Mouse (Mus musculus): Measurements from ENCODE around the gene Atpaf1.

Atpaf1 gene

DNA sequence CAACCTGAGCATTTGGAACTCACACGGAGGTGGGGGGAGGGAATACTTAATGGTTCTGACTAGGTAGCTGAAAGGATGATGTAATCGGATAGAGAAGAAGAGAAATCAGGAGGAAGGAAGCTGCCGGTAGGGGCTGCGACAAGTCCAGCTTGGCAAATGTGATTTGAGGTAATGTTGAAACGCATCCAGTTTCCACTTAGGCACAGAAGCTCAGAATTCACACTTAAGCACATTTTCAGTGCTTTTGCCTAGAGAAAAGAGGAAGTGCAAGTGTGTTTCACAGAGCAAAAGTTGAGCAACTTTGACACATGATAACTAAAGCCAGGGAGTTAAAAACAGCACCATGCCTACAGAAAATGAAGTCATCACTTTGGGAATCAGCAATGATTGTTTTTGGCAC is 62.8 kb downstream of the Atpaf1 start:
- no peak for DNase-seq (ENCODE audit: extremely low read depth, insufficient read length, low spot score)

DNA sequence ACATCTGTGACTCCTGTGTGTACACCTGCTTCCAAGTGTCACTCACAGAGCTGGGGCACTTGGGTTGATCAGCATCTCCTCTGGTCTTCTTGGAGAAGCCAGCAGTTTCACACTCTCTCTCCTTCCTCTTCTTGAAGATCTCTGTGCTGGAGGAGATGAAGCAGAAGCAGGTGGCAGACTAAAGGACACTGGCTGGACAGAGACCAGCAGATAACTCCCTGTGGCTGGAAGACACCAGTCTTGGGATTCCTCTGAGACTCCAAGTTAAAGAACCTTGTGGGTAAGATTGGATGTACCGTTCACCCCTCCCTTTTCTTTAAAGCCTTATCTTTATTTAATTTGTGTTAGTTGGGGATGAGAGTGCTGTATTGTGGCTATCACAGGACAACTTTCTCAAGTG is 63.5 kb downstream of the Atpaf1 start:
- no peak for DNase-seq (ENCODE audit: extremely low read depth, insufficient read length, low spot score)

DNA sequence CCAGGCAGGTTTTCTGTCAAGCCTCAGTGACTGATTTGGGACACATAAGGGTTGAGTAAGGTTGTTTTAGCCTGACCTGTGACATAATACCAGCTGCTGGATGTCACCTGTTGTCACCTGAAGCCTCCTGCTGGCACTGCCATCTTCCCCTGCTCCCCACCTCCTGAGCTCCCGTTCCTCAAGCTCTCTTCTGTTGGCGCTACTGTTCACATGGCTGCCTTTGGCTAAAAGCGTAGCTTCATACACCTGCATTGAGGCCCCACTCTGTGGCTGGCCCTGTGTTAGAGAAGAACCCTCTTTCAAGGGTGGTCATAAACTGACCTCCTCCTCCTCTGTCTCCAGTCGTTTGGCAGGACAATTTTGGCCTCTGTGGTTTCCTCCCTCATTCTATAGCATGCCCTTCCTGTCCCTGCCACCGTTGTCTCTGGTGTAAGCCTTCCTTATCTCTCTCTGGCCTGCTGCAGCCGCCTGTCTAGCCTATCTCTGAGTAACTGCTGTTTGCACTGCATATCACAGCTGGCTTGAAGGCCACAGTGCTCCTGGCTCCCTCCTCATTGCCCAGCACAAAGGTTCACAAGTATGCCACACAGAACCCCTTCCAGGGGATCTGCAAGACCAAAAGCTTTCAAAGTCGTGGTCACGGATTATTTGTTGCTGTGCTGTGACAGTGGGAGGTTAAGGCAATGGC is 64.5 kb downstream of the Atpaf1 start:
- DNase-seq (ENCODE audit: extremely low read depth, insufficient read length, low spot score) = no peak

DNA sequence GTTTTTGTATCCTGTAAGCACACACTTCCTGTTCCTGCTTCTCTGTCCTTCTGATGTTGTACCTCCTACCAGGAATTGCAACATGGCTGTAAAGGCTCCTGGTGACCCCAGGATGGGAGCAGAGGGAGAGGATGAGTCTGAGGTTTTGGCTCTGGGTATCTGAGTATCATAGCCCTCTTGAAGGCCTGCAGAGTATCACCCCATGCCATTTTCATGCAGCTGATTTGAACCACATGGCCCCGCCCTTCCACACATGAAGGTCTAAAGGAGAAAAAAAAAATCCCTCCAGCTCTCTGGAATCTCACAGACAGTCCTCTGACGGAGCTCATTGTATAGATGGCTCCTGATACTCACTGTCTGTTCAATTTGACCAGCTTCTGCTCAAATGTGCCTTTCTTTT is 65.5 kb downstream of the Atpaf1 start:
- no peak for DNase-seq (ENCODE audit: extremely low read depth, insufficient read length, low spot score)

DNA sequence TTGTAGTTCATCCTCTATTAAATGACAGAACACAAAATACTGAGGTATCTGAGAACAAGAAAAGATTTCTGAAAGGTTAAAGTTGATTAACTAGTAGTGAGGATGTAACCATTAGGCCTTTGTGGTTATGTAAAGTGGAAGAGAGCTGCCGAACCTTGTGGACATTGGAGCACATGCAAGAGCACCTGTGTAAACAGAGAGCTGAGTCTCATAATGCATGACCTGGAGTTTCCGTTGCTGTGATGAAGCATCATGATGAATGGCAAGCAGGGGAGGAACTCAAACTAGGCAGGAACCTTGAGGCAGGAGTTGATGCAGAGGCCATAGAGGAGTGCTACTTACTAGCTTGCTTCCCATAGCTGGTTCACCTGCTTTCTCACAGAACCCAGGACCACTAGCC is 66.0 kb downstream of the Atpaf1 start:
- DNase-seq (ENCODE audit: extremely low read depth, insufficient read length, low spot score) = no peak

DNA sequence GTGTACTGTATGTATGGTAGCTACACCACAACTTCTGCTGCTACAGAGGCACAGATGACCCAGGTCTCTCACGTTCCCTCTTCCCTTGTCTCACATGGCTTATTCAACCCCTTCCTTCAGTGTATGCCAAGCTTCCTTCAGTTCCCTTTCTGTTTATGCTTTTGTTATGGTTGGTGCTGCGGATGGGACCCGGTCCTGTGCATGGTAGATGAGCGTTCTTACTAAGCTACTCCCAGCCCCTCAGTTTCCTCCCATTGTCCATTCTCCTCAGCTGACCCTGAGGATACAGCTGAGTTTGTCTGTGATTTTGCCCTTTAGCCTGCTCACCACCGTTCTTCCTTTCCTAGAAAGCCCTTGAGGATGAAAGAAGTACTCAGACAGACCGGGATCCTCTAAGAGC is 67.0 kb downstream of the Atpaf1 start:
- no peak for DNase-seq (ENCODE audit: extremely low read depth, insufficient read length, low spot score)

DNA sequence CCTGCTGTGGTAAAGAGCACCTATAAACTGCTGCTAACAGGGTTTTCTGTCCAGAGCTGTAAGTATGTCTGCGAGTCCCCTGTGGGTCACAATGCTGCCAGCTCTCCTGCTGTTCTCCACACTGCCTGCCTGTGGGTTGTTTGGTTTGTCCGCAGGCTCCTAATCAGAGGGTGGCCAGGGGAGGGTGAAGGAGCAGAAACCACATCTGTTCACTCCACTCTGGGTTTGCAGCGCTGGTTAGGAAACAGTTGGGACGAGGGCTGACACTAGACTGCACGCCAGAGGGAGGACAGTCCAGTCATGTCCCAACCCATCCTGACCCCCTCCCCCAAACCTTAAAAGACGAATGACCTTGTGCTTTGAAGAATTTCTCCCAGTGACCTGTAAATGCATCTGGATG is 70.5 kb downstream of the Atpaf1 start:
- DNase-seq (ENCODE audit: extremely low read depth, insufficient read length, low spot score) = no peak

DNA sequence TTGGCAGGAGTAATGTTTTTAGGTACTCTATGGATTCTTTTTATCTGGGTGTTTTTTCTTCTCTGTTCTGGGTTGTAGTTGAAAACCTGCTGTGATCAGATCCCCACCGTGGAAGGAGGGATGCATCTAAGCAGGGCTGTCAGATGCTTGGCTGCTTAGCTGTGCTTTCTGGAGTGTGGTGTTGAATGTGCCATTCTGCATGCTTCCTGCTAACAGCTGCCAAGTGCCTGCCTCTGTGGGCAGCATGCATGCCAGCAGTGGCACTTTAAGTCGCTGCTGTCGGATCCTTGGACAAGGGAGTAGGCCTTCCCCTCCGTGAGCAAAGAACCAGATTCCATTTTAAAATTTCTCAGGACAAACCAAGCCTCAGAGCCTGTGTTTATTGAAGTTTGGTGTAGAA is 71.0 kb downstream of the Atpaf1 start:
- DNase-seq (ENCODE audit: extremely low read depth, insufficient read length, low spot score) = no peak

DNA sequence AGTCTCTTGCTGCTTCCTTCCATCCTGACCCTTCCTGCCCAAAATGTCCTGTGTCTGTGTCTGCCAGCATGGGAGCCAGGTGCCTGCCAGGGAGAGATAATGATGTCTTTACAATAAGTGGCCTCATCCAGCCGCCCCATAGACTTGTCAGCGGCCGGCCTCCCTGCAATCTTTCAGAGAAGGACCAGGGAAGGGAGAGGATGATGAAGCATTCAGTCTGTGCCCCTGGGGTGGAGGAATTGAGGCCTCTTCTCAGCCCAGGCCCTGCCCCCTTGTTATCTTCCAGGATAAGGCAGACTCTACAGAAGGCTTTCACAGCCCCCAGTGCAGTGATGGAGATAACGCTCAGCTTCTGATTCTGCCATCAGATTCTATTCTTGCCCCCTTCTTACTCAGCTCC is 71.7 kb downstream of the Atpaf1 start:
- no peak for DNase-seq (ENCODE audit: extremely low read depth, insufficient read length, low spot score)

DNA sequence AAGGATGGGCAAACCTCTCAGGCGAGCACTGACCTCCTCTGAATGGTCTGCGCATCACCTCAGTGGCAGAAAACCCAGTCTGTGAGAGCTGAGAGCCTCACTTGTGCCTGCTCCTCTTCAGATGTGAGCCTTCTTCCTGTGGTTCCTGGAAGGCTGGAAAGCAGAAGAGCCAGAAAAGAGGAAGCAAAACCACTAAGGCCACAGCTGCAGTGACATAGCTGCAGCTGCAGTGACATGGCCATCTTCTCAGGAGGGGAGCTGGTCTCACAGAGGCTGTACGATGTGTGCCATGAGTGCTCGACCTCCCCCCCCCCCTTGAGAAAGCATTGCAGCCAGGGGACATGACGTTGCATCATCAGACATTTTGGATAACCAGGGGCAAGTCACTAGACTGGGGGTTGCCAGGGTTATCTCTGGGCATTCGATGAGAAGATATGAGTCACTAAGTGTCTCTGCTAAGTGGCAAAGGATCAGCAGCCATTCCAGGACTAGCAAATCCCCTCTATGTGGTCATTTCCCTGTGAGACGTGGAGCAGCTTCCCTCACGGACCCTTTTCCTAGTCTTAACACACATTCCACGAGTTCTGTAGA is 72.8 kb downstream of the Atpaf1 start:
- no peak for DNase-seq (ENCODE audit: extremely low read depth, insufficient read length, low spot score)

DNA sequence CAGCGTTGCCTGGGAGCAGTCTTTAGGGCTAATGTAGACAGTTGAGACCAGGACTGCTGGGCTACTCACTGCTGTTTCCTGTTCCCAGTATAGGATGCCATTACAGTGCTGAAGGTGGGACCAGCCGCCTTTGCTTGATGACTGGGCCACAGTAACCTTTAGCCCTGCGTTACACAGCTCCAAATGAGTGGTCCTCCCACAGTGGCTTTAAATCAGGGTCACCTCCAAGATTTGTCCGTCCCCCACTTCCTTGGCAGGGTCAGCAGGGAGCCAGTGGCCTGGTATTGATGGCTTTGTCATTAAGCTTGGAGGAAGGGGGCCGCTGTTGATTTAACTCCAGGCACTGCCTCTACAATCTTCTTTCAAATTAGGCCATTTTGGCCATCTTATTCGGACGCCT is 78.7 kb downstream of the Atpaf1 start:
- no peak for DNase-seq (ENCODE audit: extremely low read depth, insufficient read length, low spot score)

DNA sequence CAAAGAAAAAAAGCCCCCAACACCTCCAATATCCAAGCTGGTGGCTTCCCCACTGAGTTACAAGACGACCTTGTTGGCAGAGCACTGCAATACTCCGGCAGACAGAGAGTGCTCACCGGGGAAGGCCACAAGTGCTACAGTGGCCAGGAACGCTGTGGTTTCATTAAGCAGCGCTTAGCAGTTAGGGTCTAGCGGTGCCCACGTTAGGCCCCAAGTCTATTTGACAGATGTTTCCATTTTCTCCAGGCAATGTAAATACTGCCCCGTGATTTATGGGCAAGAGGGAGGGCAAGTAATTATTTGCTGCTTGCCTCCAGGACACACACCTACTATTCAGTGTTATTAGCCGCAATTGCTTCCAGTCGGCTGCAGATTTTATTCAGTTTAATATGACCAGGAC is 79.3 kb downstream of the Atpaf1 start:
- no peak for DNase-seq (ENCODE audit: extremely low read depth, insufficient read length, low spot score)
